Mouse (Mus musculus) gastrocnemius, adult 2 months (tissue): ENCODE results near the gene Rps19. TPM values are rescaled to one million over a fixed set of nuclear protein-coding genes. Genes with fewer than 3 reads are reported as not detected.

Experiments
- DNase-seq: peaks from one replicate; pipeline ENCODE4 v3.0.0; 2022
- H3K27ac ChIP-seq: fragments of 200-600 bp; 2 replicates; pipeline ENCODE4 v1.8.1; 2022; ENCODE audit warnings: mild to moderate bottlenecking
- H3K4me3 ChIP-seq: fragments of 200-600 bp; 2 replicates; pipeline ENCODE4 v1.8.1; 2022; ENCODE audit warnings: mild to moderate bottlenecking, moderate library complexity
- CTCF ChIP-seq: fragments of 200-600 bp; IDR thresholded peaks from 2 replicates; pipeline ENCODE4 v1.8.1; 2022; ENCODE audit warnings: antibody characterized with exemption, mild to moderate bottlenecking, moderate library complexity
- intact Hi-C: fragments of 180-260 bp; cut with DNase I; formaldehyde crosslinking; loops from one replicate; pipeline ENCODE4 v1.15.1; 2025
- total RNA-seq, 2 experiments: library from RNA; stranded (reverse); gene quantifications; 2 replicates each; pipeline ENCODE4 v1.2.3; 2021

Gene Rps19
- total RNA-seq, 2 experiments from 2014 or later = 326 to 419 TPM

GRCm38 (mm10) chr7:24852557-24853232, 31.5 kb upstream of the Rps19 start:
- TF ChIP-seq CTCF = no peak
- intact Hi-C loops = no loop called here
- Histone ChIP-seq H3K27ac (no peak overlapping the region), H3K4me3 (no peak overlapping the region)
- DNase-seq = no peak

- no peak overlapping the region for H3K4me3 ChIP-seq
- H3K27ac ChIP-seq = no peak overlapping the region
- no peak for TF ChIP-seq CTCF
- intact Hi-C loops = no loop called here
- no peak for DNase-seq
These were observed 31.0 kb upstream of the Rps19 start for GRCm38 (mm10) chr7:24853233-24853563.

- intact Hi-C loops = no loop called here
- no peak overlapping the region for H3K27ac ChIP-seq
- no peak for TF ChIP-seq CTCF
These were observed 30.5 kb upstream of the Rps19 start for GRCm38 (mm10) chr7:24853695-24854094.

GRCm38 (mm10) chr7:24856460-24857120, 27.6 kb upstream of the Rps19 start:
- intact Hi-C loops = no loop called here
- no peak for TF ChIP-seq CTCF
- Histone ChIP-seq H3K4me3 (no peak overlapping the region), H3K27ac (no peak overlapping the region)
- DNase-seq = no peak

More at GRCm38 (mm10) chr7:24853695-24854094, 30.5 kb upstream of the Rps19 start:
- no peak for DNase-seq
- H3K4me3 ChIP-seq = no peak overlapping the region

GRCm38 (mm10) chr7:24859234-24859633, 24.9 kb upstream of the Rps19 start:
- intact Hi-C loops = no loop called here
- H3K27ac ChIP-seq = no peak overlapping the region
- no peak for DNase-seq
- no peak overlapping the region for H3K4me3 ChIP-seq
- no peak for TF ChIP-seq CTCF

GRCm38 (mm10) chr7:24861913-24862312, 22.3 kb upstream of the Rps19 start, which contains the start of gene Gm9844:
Gene Gm9844 (plus strand): TSS chr7:24862213.
- TF ChIP-seq CTCF = no peak
- Histone ChIP-seq H3K4me3 (no peak within 1 kb of the TSS), H3K27ac (no peak within 1 kb of the TSS)
- no peak for DNase-seq
- intact Hi-C loops = no loop called here

- H3K27ac ChIP-seq = no peak overlapping the region
- no peak overlapping the region for H3K4me3 ChIP-seq
- DNase-seq = no peak
- intact Hi-C loops = no loop called here
- TF ChIP-seq CTCF = no peak
These were observed 21.3 kb upstream of the Rps19 start for GRCm38 (mm10) chr7:24862853-24863252.

- no peak for DNase-seq
- Histone ChIP-seq H3K4me3 (no peak overlapping the region), H3K27ac (no peak overlapping the region)
- intact Hi-C loops = no loop called here
- TF ChIP-seq CTCF = no peak
These were observed 20.0 kb upstream of the Rps19 start for GRCm38 (mm10) chr7:24864156-24864555.

GRCm38 (mm10) chr7:24869080-24869479, 15.1 kb upstream of the Rps19 start:
- no peak overlapping the region for H3K4me3 ChIP-seq
- no peak overlapping the region for H3K27ac ChIP-seq
- DNase-seq = no peak
- intact Hi-C loops = no loop called here
- TF ChIP-seq CTCF = no peak

GRCm38 (mm10) chr7:24869532-24870165, 14.5 kb upstream of the Rps19 start, which contains the start of the genes Lypd4 and Dmrtc2:
Gene Lypd4 (minus strand): TSS chr7:24869941.
Gene Dmrtc2 (plus strand): TSS chr7:24870057.
- intact Hi-C loops = no loop called here
- DNase-seq = no peak

GRCm38 (mm10) chr7:24877588-24877987, 6.6 kb upstream of the Rps19 start:
- DNase-seq = no peak
- no peak for TF ChIP-seq CTCF
- Histone ChIP-seq H3K27ac (no peak overlapping the region), H3K4me3 (no peak overlapping the region)
- intact Hi-C loops = no loop called here

More at GRCm38 (mm10) chr7:24869532-24870165, 14.5 kb upstream of the Rps19 start, which contains the start of the genes Lypd4 and Dmrtc2:
- no peak within 1 kb of the TSS for H3K4me3 ChIP-seq
- no peak within 1 kb of the TSS for H3K27ac ChIP-seq
- TF ChIP-seq CTCF = no peak

GRCm38 (mm10) chr7:24879620-24880019, 4.6 kb upstream of the Rps19 start:
- H3K27ac ChIP-seq = no peak overlapping the region
- TF ChIP-seq CTCF = no peak
- intact Hi-C loops = loop anchor here (10.0 kb wide), 1 partner anchor 765 kb away; the partner anchor contains the start of gene Zfp112
- H3K4me3 ChIP-seq = no peak overlapping the region
- no peak for DNase-seq

GRCm38 (mm10) chr7:24882416-24883199, 1.6 kb upstream of the Rps19 start:
- intact Hi-C loops = loop anchor here (10.0 kb wide), 1 partner anchor 768 kb away; the partner anchor contains the start of gene Zfp112
- no peak overlapping the region for H3K27ac ChIP-seq
- no peak for TF ChIP-seq CTCF
- H3K4me3 ChIP-seq = no peak overlapping the region
- DNase-seq = no peak
